Mouse (Mus musculus) limb, embryonic 10.5 days (tissue): Measurements from ENCODE around the gene Rin2. TPM values are rescaled to one million over a fixed set of nuclear protein-coding genes. Genes with fewer than 3 reads are reported as not detected.
A peak's percentile ranks its signal among the peaks of the same experiment; 100 is the strongest.

Experiments used
- DNase-seq: peaks from one replicate; pipeline ENCODE4 v3.0.0-alpha.2; 2017; ENCODE audit warnings: low spot score
- H3K27ac ChIP-seq: fragments of 300-500 bp; sonication (generic); 2 replicates; pipeline ENCODE4 v1.5.1; 2016; ENCODE audit warnings: mild to moderate bottlenecking
- H3K27me3 ChIP-seq: fragments of 300-500 bp; sonication (generic); 2 replicates; pipeline ENCODE4 v1.6.1; 2016; ENCODE audit warnings: low read depth, mild to moderate bottlenecking; ENCODE audit not compliant: poor library complexity, severe bottlenecking
- H3K36me3 ChIP-seq: fragments of 300-500 bp; sonication (generic); 2 replicates; pipeline ENCODE4 v1.6.1; 2016; ENCODE audit warnings: mild to moderate bottlenecking, moderate library complexity
- H3K4me1 ChIP-seq: fragments of 300-500 bp; sonication (generic); 2 replicates; pipeline ENCODE4 v1.6.1; 2016
- H3K4me3 ChIP-seq: fragments of 300-500 bp; sonication (generic); 2 replicates; pipeline ENCODE4 v1.5.1; 2016; ENCODE audit warnings: mild to moderate bottlenecking, moderate library complexity
- H3K9me3 ChIP-seq: fragments of 300-500 bp; sonication (generic); replicated peaks from 2 replicates; pipeline ENCODE4 v1.6.1; 2016; ENCODE audit warnings: mild to moderate bottlenecking
- WGBS: fragments of 180-500 bp; shearing (Covaris S2); methylation state at CpG from one replicate; pipeline ENCODE4 v1.1.7; 2016; 5-methylcytosine and 5-hydroxymethylcytosine counted together
- polyA plus RNA-seq: library from polyadenylated mRNA; unstranded; fragments of >200 nt; fragmentation: Nextera tagmentation; extraction: Ambion mirVana; gene quantifications from 2 replicates; pipeline ENCODE4 v1.2.1, GENCODE M21; 2016

Gene Rin2
- polyA plus RNA-seq, 1 experiment from 2014 or later = 11.8 TPM

DNA sequence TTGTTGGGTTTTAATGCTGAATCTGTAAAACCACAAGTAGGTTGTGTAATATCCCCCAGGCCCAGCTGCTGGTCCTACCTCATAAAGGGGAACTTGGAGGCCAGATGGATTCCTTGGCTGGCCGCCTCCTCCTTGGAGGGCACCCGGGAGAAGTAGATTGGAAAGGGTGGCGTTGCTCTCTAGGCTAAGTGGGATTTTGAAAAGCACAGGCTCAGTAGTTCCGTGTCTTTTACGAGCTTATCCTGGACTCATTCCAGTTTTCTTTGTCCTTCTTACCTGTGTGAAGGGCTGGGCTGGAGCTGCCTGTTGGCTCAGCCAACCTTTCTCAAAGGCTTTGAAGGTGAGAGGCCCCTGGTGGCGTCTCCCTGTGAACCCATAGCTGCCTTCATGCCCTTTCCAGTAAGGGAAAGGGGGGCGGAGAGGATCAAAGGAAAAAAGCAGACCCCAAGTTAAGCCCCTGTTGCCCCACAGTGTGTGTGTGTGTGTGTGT, 184.5 kb downstream of the Rin2 start:
- peaks cover 56% of the 10 kb centered on the region for H3K4me1 ChIP-seq
- peak overlapping the region; percentile 87 for H3K27ac ChIP-seq
- no peaks in the 10 kb centered on the region for H3K36me3 ChIP-seq
- no peaks in the 10 kb centered on the region for H3K9me3 ChIP-seq
- DNase-seq = no peak
- no peaks in the 10 kb centered on the region for H3K27me3 ChIP-seq
- WGBS = 41% methylated on average over 7 of the region's 7 CpGs
- H3K4me3 ChIP-seq = peak overlapping the region; percentile 49

DNA sequence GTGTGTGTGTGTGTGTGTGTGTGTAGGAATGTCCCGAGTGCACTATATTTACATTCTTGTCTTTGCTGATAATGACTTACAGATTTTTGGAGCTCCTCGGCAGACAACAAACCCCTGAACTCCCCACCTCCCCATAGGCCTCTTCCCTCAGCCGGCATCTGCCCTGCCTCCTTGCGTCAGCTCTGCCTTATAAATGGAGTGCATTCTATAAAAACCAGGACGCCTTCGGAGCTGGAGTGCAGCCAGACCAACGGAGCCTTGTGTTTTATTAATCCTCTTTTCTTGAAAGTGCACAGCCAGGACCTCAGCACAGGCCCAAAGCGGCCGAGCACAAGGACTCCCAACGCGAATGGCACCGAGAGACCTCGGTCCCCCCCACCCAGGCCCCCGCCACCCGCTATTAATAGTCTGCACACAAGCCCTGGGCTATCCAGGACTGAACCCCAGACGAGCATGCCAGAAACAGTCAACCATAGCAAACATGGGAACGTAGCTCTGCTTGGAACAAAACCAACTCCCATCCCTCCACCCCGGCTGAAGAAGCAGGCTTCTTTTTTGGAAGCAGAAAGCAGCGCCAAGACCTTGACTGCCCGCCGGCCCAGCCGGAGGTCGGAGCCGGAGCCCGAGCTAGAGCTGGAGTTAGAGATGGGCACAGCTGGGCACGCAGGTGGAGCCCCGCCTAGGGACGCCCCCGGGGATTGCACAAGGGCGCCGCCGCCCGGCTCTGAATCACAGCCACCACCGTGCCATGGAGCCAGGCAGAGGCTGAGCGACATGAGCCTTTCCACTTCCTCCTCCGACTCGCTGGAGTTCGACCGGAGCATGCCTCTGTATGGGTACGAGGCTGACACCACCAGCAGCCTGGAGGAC, 185.2 kb downstream of the Rin2 start:
- H3K27ac ChIP-seq = peak overlapping the region; percentile 87
- no peaks in the 10 kb centered on the region for H3K9me3 ChIP-seq
- H3K36me3 ChIP-seq = no peaks in the 10 kb centered on the region
- peak overlapping the region; percentile 49 for H3K4me3 ChIP-seq
- peak; percentile 79 for DNase-seq
- H3K4me1 ChIP-seq = peaks cover 56% of the 10 kb centered on the region
- no peaks in the 10 kb centered on the region for H3K27me3 ChIP-seq
- 10% methylated on average over 40 of the region's 40 CpGs for WGBS

- H3K27me3 ChIP-seq = no peaks in the 10 kb centered on the region
- no peaks in the 10 kb centered on the region for H3K9me3 ChIP-seq
- H3K36me3 ChIP-seq = no peaks in the 10 kb centered on the region; the same call in 1 of the 2 replicates
- 72% methylated on average over 8 of the region's 8 CpGs for WGBS
- peak overlapping the region; percentile 49 for H3K4me3 ChIP-seq
- no peak for DNase-seq
- H3K27ac ChIP-seq = peak overlapping the region; percentile 87
- peaks cover 51% of the 10 kb centered on the region for H3K4me1 ChIP-seq
These were observed 186.4 kb downstream of the Rin2 start for GRCm38 (mm10) chr2:145861193-145862123.

GRCm38 (mm10) chr2:145862206-145862817, 187.3 kb downstream of the Rin2 start:
- H3K36me3 ChIP-seq = peaks cover 8% of the 10 kb centered on the region; the same call in 1 of the 2 replicates
- no peaks in the 10 kb centered on the region for H3K9me3 ChIP-seq
- H3K27ac ChIP-seq = peak overlapping the region; percentile 87
- peaks cover 46% of the 10 kb centered on the region for H3K4me1 ChIP-seq
- H3K4me3 ChIP-seq = peak overlapping the region; percentile 49
- no peak for DNase-seq
- WGBS = 59% methylated on average over 10 of the region's 10 CpGs
- no peaks in the 10 kb centered on the region for H3K27me3 ChIP-seq

DNA sequence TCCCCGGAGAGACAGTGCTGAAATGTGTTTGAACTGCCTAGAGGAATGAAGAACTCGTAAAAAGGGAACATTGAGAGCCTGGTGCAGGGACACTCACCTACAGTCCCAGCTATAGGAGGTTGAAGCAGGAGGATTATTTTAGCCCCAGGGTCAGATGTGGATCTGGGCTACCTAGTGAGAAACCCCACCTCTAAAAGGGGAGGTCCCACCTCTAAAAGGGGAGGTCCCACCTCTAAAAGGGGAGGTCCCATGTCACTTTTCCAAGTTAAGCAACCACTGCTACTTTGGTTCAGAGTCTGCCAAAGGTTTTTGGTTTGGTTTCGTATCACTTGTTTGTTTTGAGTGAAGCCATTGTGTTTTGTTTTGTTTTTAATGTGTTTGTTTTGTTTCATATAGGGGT, 190.3 kb downstream of the Rin2 start:
- no peaks in the 10 kb centered on the region for H3K9me3 ChIP-seq
- DNase-seq = no peak
- no peaks in the 10 kb centered on the region for H3K27me3 ChIP-seq
- H3K36me3 ChIP-seq = peaks cover 11% of the 10 kb centered on the region; the same call in 1 of the 2 replicates
- no peak overlapping the region for H3K27ac ChIP-seq
- no peak overlapping the region for H3K4me3 ChIP-seq
- WGBS = 85% methylated on average over 3 of the region's 3 CpGs
- peaks cover 24% of the 10 kb centered on the region for H3K4me1 ChIP-seq

DNA sequence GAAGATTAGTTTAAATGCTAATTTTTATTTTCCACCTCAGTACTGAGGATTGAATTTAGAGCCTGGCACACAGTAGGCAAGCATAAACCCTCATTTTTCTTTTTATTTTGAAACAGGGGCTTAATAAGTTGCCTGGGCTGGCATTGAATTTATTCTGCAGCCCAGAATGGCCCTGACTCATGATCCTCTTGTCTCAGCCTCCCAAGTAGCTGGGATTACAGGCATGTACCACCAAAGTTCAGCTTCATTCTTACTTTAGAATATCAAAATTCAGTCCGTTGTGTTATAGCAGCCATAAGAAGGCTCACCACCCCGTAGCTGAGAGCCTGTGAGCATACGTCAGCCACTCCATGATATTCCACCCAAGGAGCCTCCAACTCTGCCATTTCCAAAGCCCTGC, 191.2 kb downstream of the Rin2 start:
- H3K36me3 ChIP-seq = peaks cover 11% of the 10 kb centered on the region; the same call in 1 of the 2 replicates
- peaks cover 15% of the 10 kb centered on the region for H3K4me1 ChIP-seq
- no peaks in the 10 kb centered on the region for H3K27me3 ChIP-seq
- 91% methylated on average over 3 of the region's 3 CpGs for WGBS
- H3K27ac ChIP-seq = no peak overlapping the region
- no peak overlapping the region for H3K4me3 ChIP-seq
- no peak for DNase-seq
- H3K9me3 ChIP-seq = no peaks in the 10 kb centered on the region

- H3K36me3 ChIP-seq = peaks cover 11% of the 10 kb centered on the region; the same call in 1 of the 2 replicates
- WGBS = 94% methylated on average over 11 of the region's 11 CpGs
- no peak for DNase-seq
These were observed 191.9 kb downstream of the Rin2 start for GRCm38 (mm10) chr2:145866695-145867449.

GRCm38 (mm10) chr2:145871308-145871707, 196.3 kb downstream of the Rin2 start:
- Histone ChIP-seq H3K4me1 (no peaks in the 10 kb centered on the region), H3K9me3 (no peaks in the 10 kb centered on the region), H3K4me3 (no peak overlapping the region), H3K27ac (no peak overlapping the region), H3K27me3 (no peaks in the 10 kb centered on the region), H3K36me3 (peaks cover 13% of the 10 kb centered on the region; the same call in 1 of the 2 replicates)
- no peak for DNase-seq
- WGBS = 89% methylated on average over 4 of the region's 4 CpGs

More at GRCm38 (mm10) chr2:145866695-145867449, 191.9 kb downstream of the Rin2 start:
- no peak overlapping the region for H3K4me3 ChIP-seq
- H3K9me3 ChIP-seq = no peaks in the 10 kb centered on the region
- H3K4me1 ChIP-seq = peaks cover 8% of the 10 kb centered on the region
- no peaks in the 10 kb centered on the region for H3K27me3 ChIP-seq
- H3K27ac ChIP-seq = no peak overlapping the region

DNA sequence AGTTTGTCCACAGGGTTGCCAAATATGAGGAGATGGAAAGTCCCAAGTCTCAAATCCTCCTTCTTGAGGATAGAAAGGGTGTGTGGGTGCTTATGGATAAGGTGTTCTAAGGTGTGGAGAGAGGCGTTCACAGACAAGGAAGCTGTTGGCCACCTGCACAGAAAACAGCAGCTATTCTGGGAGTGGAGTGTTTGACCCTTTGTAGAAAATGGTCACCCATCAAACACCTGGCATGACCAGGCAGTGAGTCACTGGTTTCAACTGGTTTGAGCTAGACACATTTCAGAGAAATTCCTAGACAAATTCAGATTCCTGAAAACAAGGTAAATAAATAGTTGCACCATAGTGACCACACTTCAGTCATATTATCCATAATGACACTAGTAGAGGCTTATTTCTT, 197.1 kb downstream of the Rin2 start:
- H3K36me3 ChIP-seq = peaks cover 10% of the 10 kb centered on the region; the same call in 1 of the 2 replicates
- H3K4me3 ChIP-seq = no peak overlapping the region
- no peak for DNase-seq
- H3K4me1 ChIP-seq = no peaks in the 10 kb centered on the region
- no peaks in the 10 kb centered on the region for H3K9me3 ChIP-seq
- WGBS = 80% methylated on average over 1 of the region's 1 CpGs
- no peak overlapping the region for H3K27ac ChIP-seq
- no peaks in the 10 kb centered on the region for H3K27me3 ChIP-seq

DNA sequence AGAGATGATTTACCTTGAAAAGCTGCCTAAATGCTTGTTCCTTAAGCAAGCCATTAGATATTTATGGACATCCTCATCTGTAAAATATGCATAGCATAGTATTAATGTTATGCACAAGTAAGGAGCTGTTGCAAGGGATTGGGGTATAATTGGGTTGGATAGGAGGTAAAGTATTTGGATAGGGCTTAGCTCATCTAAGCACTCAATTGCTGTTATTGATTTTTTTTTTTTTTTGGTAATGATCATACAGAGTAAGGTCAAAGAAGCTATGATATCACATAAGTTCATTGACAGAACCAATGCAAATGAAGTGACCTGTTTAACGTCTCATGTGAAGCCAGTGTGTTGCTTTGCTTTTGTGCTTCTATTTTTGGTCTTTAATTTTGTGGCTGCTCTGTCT, 198.9 kb downstream of the Rin2 start:
- Histone ChIP-seq H3K4me1 (peaks cover 7% of the 10 kb centered on the region; the same call in 1 of the 2 replicates), H3K36me3 (peaks cover 17% of the 10 kb centered on the region), H3K27me3 (no peaks in the 10 kb centered on the region), H3K4me3 (no peak overlapping the region), H3K27ac (no peak overlapping the region), H3K9me3 (no peaks in the 10 kb centered on the region)
- WGBS = 90% methylated on average over 1 of the region's 1 CpGs
- DNase-seq = no peak

- H3K9me3 ChIP-seq = no peaks in the 10 kb centered on the region
- no peak overlapping the region for H3K27ac ChIP-seq
- no peak overlapping the region for H3K4me3 ChIP-seq
- 80% methylated on average over 3 of the region's 3 CpGs for WGBS
- no peak for DNase-seq
- peaks cover 24% of the 10 kb centered on the region for H3K36me3 ChIP-seq
- no peaks in the 10 kb centered on the region for H3K27me3 ChIP-seq
- H3K4me1 ChIP-seq = peaks cover 12% of the 10 kb centered on the region; the same call in 1 of the 2 replicates
These were observed 200.0 kb downstream of the Rin2 start for GRCm38 (mm10) chr2:145874879-145875482.
